Mouse (Mus musculus) bone marrow macrophage, adult 2 months (primary cell): ENCODE results near the gene Col18a1. TPM values are rescaled to one million over a fixed set of nuclear protein-coding genes. Genes with fewer than 3 reads are reported as not detected.
A peak's percentile ranks its signal among the peaks of the same experiment; 100 is the strongest.

ENCODE experiments used
- H3K27ac ChIP-seq: 2 replicates; pipeline ENCODE4 v1.5.1; 2012; ENCODE audit warnings: low read depth, low read length; ENCODE audit not compliant: insufficient read depth
- H3K4me1 ChIP-seq: 2 replicates; pipeline ENCODE4 v1.6.1; 2012; ENCODE audit warnings: low read length; ENCODE audit not compliant: control insufficient read depth, insufficient read depth
- H3K4me3 ChIP-seq: 2 replicates; pipeline ENCODE4 v1.5.1; 2012; ENCODE audit warnings: mild to moderate bottlenecking, low read length, moderate library complexity; ENCODE audit not compliant: insufficient read depth
- CTCF ChIP-seq: IDR thresholded peaks from 2 replicates; pipeline ENCODE4 v1.5.1; 2012; ENCODE audit warnings: low read depth, mild to moderate bottlenecking, low read length, moderate library complexity
- POLR2A ChIP-seq: IDR thresholded peaks from 2 replicates; pipeline ENCODE4 v1.6.1; 2012; ENCODE audit warnings: mild to moderate bottlenecking, low read depth, low read length, borderline replicate concordance
- polyA plus RNA-seq: library from polyadenylated mRNA; stranded (reverse); fragments of >200 nt; gene quantifications from 2 replicates; pipeline ENCODE4 v1.2.4, GENCODE M21; 2012; ENCODE audit not compliant: missing spikeins, insufficient read depth, insufficient read length

The Col18a1 gene
- polyA plus RNA-seq, 1 experiment = 50.9 TPM

DNA sequence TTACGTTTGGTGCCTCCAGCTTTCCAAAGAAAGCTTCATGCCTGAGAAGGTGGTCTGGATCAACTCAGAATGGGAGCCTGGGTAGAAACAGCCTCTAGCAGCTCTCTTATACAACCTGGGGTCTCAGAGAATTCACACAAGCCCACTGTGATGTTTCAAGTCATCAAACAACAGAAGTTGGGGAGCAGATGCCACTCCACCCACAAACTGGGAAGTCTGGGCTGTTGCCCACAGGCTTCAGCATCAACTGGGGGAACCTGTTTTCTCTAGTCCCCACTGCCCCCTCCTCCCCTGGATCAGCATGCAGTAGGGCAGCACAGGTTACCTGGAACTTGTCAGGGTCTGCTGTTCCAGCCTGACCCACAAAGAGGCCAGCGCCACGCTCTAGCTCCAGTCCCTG lies 70.7 kb downstream of the Col18a1 start:
- no peak for TF ChIP-seq POLR2A
- TF ChIP-seq CTCF = no peak
- no peak overlapping the region for H3K4me3 ChIP-seq
- H3K27ac ChIP-seq = no peak overlapping the region
- no peaks in the 10 kb centered on the region for H3K4me1 ChIP-seq

DNA sequence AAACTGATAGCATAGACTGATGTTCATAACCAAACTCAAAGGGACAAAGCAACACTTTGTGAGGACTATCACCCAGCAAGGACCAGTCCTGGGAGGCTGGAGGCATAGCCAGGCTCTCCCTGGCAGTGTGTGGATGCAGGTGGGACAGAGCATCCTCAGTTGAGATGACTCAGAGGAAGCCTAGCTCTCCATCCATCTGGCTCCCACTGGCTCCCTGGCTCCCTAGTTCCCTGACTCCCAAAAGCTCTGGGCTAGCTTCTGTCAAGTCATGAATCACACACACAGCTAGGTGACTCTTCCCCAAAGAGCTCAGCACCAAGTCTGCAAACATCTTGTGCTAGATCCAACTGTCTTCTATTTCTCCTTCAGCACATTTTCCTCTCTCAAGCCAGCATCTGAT lies 72.5 kb downstream of the Col18a1 start:
- peaks cover 4% of the 10 kb centered on the region; the same call in 1 of the 2 replicates for H3K4me1 ChIP-seq

DNA sequence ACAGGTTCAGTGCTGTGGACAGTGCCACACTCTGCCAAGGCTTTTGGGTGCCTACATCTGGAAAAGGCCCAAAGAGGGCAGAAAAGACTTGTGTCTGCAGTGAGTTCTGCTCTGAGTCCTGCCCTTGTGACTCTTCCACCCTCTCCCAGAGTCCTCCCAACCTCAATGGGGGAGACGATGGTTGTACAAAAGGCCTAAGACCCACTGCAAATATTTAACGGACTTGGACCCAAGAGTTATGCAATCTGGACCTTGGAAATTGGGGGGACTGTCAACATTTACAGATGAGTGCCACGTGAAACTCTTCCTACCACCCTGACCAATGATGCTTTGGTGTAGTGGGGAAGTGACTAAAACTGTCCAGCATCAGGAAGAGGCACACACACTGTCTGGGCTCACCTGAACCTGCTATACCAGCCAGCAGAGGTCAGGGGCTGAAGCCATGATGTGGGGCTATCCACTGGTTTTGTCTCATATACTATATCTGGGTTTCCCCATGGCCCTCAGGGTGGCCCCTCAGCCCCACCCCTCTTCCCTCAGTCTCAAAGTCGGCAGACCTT lies 74.7 kb downstream of the Col18a1 start:
- Histone ChIP-seq H3K4me3 (no peak overlapping the region), H3K4me1 (peaks cover 4% of the 10 kb centered on the region; the same call in 1 of the 2 replicates), H3K27ac (no peak overlapping the region)
- TF ChIP-seq CTCF (no peak), POLR2A (no peak)

More for the DNA sequence above, 72.5 kb downstream of the Col18a1 start:
- Histone ChIP-seq H3K4me3 (no peak overlapping the region), H3K27ac (no peak overlapping the region)
- TF ChIP-seq POLR2A (no peak), CTCF (no peak)

DNA sequence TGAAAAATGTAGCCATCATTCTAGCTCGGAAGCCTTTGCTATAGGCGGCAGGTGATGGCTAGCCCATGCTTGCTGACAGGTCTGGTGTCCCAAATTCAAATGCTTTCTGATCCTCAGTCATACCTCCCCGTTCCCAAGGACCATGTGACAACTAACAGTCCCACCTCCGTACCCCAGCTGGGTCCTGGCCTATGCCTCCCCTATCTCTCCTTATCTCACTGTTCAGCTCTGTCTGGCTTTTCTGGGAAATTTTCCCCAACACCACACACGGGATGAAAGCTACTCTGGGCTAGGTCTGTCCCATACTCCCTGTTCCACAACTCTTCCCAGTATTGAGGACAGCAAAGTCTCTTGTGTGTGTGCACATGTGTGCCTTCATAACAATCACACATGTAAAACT lies 76.3 kb downstream of the Col18a1 start:
- TF ChIP-seq POLR2A (no peak), CTCF (no peak)
- Histone ChIP-seq H3K4me1 (peaks cover 4% of the 10 kb centered on the region; the same call in 1 of the 2 replicates), H3K27ac (no peak overlapping the region), H3K4me3 (no peak overlapping the region)

DNA sequence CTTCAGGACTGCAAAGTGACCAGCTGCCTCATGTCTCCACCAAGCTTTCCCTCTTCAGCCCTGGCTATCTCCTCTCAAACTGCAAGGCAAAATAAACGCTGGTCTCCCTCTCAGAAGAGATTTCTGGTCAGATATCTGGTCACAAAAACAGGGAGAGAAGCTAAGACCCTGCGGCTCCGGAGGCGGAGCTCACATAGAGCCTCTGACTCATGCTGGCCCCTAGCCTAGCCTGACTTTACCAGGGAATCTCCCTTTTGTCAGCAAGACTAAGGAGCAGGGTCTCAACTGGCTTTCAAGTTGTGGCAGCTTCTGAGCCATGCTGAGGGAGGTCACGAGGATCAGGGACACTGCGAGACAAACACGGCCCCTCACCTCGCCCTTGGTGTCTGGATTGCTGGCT lies 77.0 kb downstream of the Col18a1 start:
- Histone ChIP-seq H3K4me1 (peaks cover 4% of the 10 kb centered on the region; the same call in 1 of the 2 replicates), H3K4me3 (no peak overlapping the region), H3K27ac (no peak overlapping the region)
- TF ChIP-seq CTCF (no peak), POLR2A (no peak)

DNA sequence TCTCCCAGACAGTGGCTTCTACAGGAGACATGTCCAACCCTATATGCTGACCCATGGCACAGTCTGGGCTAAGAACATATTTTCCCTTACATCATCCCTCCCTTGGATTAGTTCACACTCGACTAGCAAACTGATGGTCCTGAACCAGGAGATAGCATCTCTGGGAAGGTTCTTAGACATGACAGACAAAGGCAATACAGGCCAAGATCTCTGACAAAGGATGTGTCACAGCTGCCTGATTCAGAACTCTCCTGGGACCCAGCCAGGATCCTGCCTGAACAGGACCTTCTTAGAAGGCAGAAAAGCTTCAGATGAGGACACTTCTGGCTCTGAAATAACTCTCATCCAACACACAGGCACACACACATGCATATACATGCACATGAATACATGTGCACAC lies 81.8 kb downstream of the Col18a1 start:
- Histone ChIP-seq H3K4me1 (peaks cover 4% of the 10 kb centered on the region; the same call in 1 of the 2 replicates), H3K4me3 (no peak overlapping the region), H3K27ac (no peak overlapping the region)
- TF ChIP-seq POLR2A = no peak
- TF ChIP-seq CTCF = no peak

DNA sequence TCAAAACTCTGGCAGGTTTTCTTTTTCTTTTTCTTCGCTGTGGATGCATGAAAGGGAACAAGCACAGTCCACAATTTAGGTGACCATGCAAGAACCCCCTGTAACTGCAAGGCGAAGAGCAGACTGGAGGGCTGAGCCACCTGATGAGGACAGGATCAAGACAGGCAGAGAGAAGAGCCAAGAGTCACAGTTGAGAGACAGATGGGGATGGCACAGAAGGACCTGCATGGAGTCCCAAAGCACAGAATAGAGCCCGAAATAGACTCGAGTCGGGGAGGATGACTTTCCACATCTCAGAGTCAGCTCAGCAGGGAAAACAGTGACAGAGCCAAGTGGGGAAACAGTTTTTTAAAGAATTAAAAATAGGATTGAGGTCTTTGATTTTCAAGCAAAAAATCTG lies 83.4 kb downstream of the Col18a1 start:
- no peak for TF ChIP-seq POLR2A
- no peak for TF ChIP-seq CTCF
- Histone ChIP-seq H3K4me3 (no peak overlapping the region), H3K27ac (no peak overlapping the region), H3K4me1 (no peaks in the 10 kb centered on the region)

DNA sequence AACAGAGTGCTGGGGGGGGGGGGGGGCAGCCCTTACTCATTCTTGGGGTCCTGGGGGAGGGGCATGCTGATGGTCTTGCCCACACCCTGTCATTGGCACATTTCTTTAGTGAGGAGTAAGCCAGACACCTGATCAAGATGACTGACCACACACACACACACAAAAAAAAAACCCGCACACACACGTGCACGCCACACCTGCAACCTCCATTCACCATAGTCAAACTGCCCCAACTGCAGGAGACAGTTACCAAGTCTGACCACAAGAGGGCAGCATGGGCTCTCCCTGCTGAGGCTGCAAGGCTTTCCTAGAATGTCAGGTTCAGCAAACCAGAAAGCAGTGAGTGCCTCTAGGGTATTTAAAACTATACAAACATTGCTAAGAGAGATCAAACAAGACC lies 83.9 kb downstream of the Col18a1 start:
- H3K4me1 ChIP-seq = no peaks in the 10 kb centered on the region
- TF ChIP-seq POLR2A (no peak), CTCF (peak; percentile 85)
- no peak overlapping the region for H3K4me3 ChIP-seq
- H3K27ac ChIP-seq = no peak overlapping the region

DNA sequence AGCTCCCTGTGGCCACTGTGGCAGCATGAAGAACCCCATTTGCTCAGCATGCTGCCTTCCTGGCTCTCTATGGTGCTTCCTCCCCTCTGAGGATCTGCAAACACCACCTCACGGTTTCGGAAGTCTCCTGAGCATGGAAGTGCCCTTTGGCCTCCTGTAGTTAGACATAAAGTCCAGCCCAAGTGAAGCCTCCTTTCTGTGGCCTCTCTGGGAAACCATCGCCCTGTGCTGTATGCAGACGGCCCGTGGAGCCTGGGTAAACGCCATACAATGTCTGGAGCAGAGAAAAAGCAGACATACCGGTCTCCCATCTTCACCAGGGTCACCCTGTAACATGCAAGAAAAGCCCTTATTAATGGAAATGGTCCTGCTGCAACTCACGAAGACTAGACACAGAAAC lies 87.4 kb downstream of the Col18a1 start:
- no peaks in the 10 kb centered on the region for H3K4me1 ChIP-seq
- H3K27ac ChIP-seq = no peak overlapping the region
- TF ChIP-seq POLR2A (no peak), CTCF (no peak)
- no peak overlapping the region for H3K4me3 ChIP-seq

DNA sequence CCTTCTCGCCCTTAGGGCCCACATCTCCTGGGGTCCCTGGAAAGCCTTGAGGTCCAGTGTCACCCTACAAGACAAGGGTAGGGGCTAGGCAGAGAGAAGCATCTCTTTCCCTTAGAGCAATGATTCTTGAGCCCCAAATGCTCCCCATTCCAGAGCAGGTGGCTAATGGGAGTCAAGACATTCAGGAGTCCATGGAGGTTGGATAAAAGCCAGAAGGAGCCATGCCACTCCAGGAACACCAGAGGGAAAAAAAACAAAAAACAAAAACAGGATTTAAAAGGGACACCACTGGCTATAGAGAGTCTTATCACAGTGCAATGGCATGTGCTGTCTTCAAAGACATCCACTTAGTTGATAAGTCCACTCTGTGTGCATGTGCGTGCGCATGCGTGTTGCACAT lies 87.9 kb downstream of the Col18a1 start:
- no peak overlapping the region for H3K4me3 ChIP-seq
- H3K27ac ChIP-seq = no peak overlapping the region
- no peaks in the 10 kb centered on the region for H3K4me1 ChIP-seq
- no peak for TF ChIP-seq POLR2A
- no peak for TF ChIP-seq CTCF

DNA sequence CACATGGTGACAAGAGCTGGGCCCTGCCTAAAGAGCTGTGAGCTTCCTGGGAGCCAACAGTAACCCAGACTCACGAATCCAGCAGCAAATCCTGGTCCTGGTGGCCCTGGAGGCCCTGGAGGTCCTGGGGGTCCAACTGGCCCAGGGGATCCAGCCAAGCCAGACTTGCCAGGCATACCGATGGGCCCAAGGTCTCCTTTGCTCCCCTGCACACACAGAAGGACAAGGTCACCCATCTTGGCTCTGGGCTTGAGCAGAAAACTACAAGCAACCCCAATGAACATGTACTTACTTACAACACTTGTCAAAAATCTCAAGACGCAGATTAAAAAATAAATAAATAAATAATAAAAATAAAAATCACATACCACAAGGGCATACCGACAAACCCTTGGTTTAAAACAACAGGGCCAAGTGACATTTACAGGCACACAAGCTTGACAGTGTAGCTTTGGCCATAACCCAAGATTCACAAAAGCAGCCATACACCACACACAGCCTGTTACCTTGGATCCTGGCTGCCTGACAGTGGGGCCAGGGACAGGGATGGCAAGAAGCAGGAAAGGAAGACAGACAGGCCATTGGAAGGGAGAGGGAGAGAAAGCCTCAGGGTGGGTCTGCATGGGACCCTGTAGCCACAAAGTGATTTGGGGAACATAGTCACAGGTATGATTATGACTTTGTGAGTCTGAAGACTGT lies 91.9 kb downstream of the Col18a1 start:
- TF ChIP-seq POLR2A (no peak), CTCF (no peak)
- no peak overlapping the region for H3K4me3 ChIP-seq
- H3K4me1 ChIP-seq = no peaks in the 10 kb centered on the region
- no peak overlapping the region for H3K27ac ChIP-seq
